Comparison of ENCODE assay signal across 8 mouse cellular contexts in the genomic region with DNA sequence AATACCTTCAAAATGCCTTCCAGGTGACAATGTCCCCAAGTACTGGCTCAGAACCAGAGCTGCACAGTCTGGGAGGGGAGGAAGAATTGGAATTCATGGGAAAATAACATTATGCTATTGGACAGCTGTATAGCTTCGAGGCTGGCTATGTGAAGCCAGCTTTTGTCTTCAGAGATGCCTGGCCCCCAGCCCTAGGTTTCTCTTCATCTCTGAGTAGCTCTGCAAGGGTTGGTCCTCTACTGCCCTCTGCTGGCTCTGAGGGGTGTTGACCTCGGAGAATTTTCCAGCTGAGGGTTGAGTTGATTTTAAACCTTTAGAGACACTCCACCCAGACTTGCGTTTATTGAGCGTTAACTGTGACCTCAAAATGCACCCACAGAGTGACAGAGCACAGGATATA.
DNase-seq lines count a peak whose midpoint lies in the region; ATAC-seq and TF ChIP-seq lines count a peak whose summit lies in the region.

No protein-coding gene starts in this region.

- intact Hi-C loops in heart, postnatal 25 days (cut with DNase I), result loop anchor here (1.0 to 5.0 kb wide), 2 partner anchors 397 to 606 kb away; no protein-coding TSS in a partner anchor
- intact Hi-C loops in gastrocnemius, postnatal 14 days (cut with DNase I; ENCODE audit: low total_unique reads), result loop anchor here (5.0 kb wide), 1 partner anchor 396 kb away; no protein-coding TSS in a partner anchor

- no peaks in the 10 kb centered on the region for H3K9me3 ChIP-seq in intestine, embryonic 14.5 days (ENCODE audit: control insufficient read depth, low read length)

- TF ChIP-seq POLR2A in cortical plate, adult 2 months (IDR thresholded peaks at IDR 0.05; ENCODE audit: extremely low read depth, insufficient read depth, low read length), result no peak

- 0 out of 2 replicates have a peak overlapping the region, but pooled peaks have one; percentile 7 for H3K9ac ChIP-seq in intestine, embryonic 14.5 days (ENCODE audit: low read length)

- no peaks in the 10 kb centered on the region for H3K27me3 ChIP-seq in intestine, embryonic 14.5 days (replicated peaks; ENCODE audit: control insufficient read depth, insufficient read depth, low read length)

- 3% methylated on average over 4 of the region's 4 CpGs for WGBS in intestine, embryonic 14.5 days

- peak; percentile 84 for TF ChIP-seq CTCF in cortical plate, adult 2 months (IDR thresholded peaks at IDR 0.05; ENCODE audit: extremely low read depth, insufficient read depth, low read length)

- peak; percentile 71 for ATAC-seq in intestine, embryonic 14.5 days (replicated peaks; ENCODE audit: low FRiP score, low TSS enrichment, low read depth)

- peak overlapping the region; percentile 36 for H3K4me2 ChIP-seq in intestine, embryonic 14.5 days (ENCODE audit: low read length)

- H3K4me3 ChIP-seq in cortical plate, adult 2 months (ENCODE audit: insufficient read depth, low read length), result no peak overlapping the region
- 0 out of 2 replicates have a peak overlapping the region, but pooled peaks have one; percentile 2 for H3K4me3 ChIP-seq in intestine, embryonic 14.5 days (ENCODE audit: low read depth, low read length)

- H3K36me3 ChIP-seq in intestine, embryonic 14.5 days (ENCODE audit: control insufficient read depth, insufficient read depth, low read length), result no peaks in the 10 kb centered on the region

- H3K27ac ChIP-seq in cortical plate, adult 2 months (ENCODE audit: insufficient read depth, low read length), result no peak overlapping the region
- H3K27ac ChIP-seq in intestine, embryonic 14.5 days (ENCODE audit: low read depth), result no peak overlapping the region; the same call in 1 of the 2 replicates

- DNase-seq in heart, adult 11 months, result peak; percentile 90
- DNase-seq in heart, postnatal 25 days (ENCODE audit: low spot score), result no peak
- DNase-seq in gastrocnemius, postnatal 14 days, result peak; percentile 68
- peak; percentile 85 for DNase-seq in intestine, embryonic 14.5 days (ENCODE audit: low spot score)
- peak; percentile 37 to 60 for DNase-seq in left cerebral cortex, adult 8-10 months (ENCODE audit: low spot score in 2 of 2)
- peak; percentile 88 for DNase-seq in mesoderm, embryonic 11.5 days (ENCODE audit: low read depth, low spot score)
- peak; percentile 82 for DNase-seq in right cerebral cortex, postnatal 4 days

- peaks cover 7% of the 10 kb centered on the region; the same call in 1 of the 2 replicates for H3K4me1 ChIP-seq in cortical plate, adult 2 months (ENCODE audit: control insufficient read depth, insufficient read depth, low read length)
- no peaks in the 10 kb centered on the region; the same call in 1 of the 2 replicates for H3K4me1 ChIP-seq in intestine, embryonic 14.5 days (replicated peaks; ENCODE audit: control insufficient read depth, insufficient read depth, low read length)
